Mouse (Mus musculus) fibroblast of lung, adult 2 months (primary cell): ENCODE results near the gene Pigt.
A peak's percentile ranks its signal among the peaks of the same experiment; 100 is the strongest.

Source experiments
- DNase-seq: peaks from one replicate; pipeline ENCODE4 v3.0.0-alpha.2; 2011; ENCODE audit warnings: low read depth

The Pigt gene

GRCm38 (mm10) chr2:164486258-164487114 lies 10.8 kb upstream of the Pigt start:
- no peak for DNase-seq

- no peak for DNase-seq
Measured at GRCm38 (mm10) chr2:164487115-164487527, 10.2 kb upstream of the Pigt start.

GRCm38 (mm10) chr2:164487812-164488211 lies 9.5 kb upstream of the Pigt start:
- no peak for DNase-seq

GRCm38 (mm10) chr2:164494126-164494525 lies 3.2 kb upstream of the Pigt start:
- peak; percentile 46 for DNase-seq

GRCm38 (mm10) chr2:164496331-164496730 lies 989 bp upstream of the Pigt start:
- DNase-seq, result no peak

GRCm38 (mm10) chr2:164497691-164498268 lies 460 bp downstream of the Pigt start:
- DNase-seq, result no peak

- DNase-seq, result no peak
Measured at GRCm38 (mm10) chr2:164499317-164499716, 2.0 kb downstream of the Pigt start.

- DNase-seq, result no peak
Measured at GRCm38 (mm10) chr2:164500511-164500910, 3.2 kb downstream of the Pigt start.

- DNase-seq, result no peak
Measured at GRCm38 (mm10) chr2:164504919-164505318, 7.6 kb downstream of the Pigt start.

- DNase-seq, result no peak
Measured at GRCm38 (mm10) chr2:164505619-164506347, 8.5 kb downstream of the Pigt start.

- no peak for DNase-seq
Measured at GRCm38 (mm10) chr2:164507811-164508210, 10.5 kb downstream of the Pigt start.

GRCm38 (mm10) chr2:164510621-164511190 lies 13.4 kb downstream of the Pigt start:
- no peak for DNase-seq

GRCm38 (mm10) chr2:164512121-164512909 lies 15.0 kb downstream of the Pigt start:
- DNase-seq, result no peak

- peak; percentile 60 for DNase-seq
Measured at GRCm38 (mm10) chr2:164513389-164513788, 16.1 kb downstream of the Pigt start.

GRCm38 (mm10) chr2:164514916-164515315 lies 17.6 kb downstream of the Pigt start:
- no peak for DNase-seq

GRCm38 (mm10) chr2:164515897-164516296 lies 18.6 kb downstream of the Pigt start:
- DNase-seq, result no peak

GRCm38 (mm10) chr2:164516592-164516991 lies 19.3 kb downstream of the Pigt start:
- DNase-seq, result no peak

- no peak for DNase-seq
Measured at GRCm38 (mm10) chr2:164517485-164518221, 20.3 kb downstream of the Pigt start.

- DNase-seq, result no peak
Measured at GRCm38 (mm10) chr2:164518266-164519170, 21.2 kb downstream of the Pigt start.

- no peak for DNase-seq
Measured at GRCm38 (mm10) chr2:164519171-164519526, 21.8 kb downstream of the Pigt start.
